In genomic region chr17:70363971-70364370, GRCm38 (mm10) we compare ENCODE assay signal across 23 mouse cellular contexts.
DNase-seq lines count a peak whose midpoint lies in the region; ATAC-seq and TF ChIP-seq lines count a peak whose summit lies in the region.
"Had no signal": no experiment of that assay in that cellular context is flagged by ENCODE, and none has a peak within 500 bp of the region (broad histone marks: within the 10 kb centered on the region; RNA-seq: fewer than 3 reads in every experiment).

No protein-coding gene starts in this region.

- no peaks in the 10 kb centered on the region for H3K36me3 ChIP-seq in forebrain, embryonic 14.5 days (ENCODE audit: control insufficient read depth, insufficient read depth, low read length)
- H3K36me3 ChIP-seq in forebrain, embryonic 12.5 days (replicated peaks) = no peaks in the 10 kb centered on the region
- no peaks in the 10 kb centered on the region for H3K36me3 ChIP-seq in hindbrain, embryonic 15.5 days
- no peaks in the 10 kb centered on the region for H3K36me3 ChIP-seq in hindbrain, embryonic 13.5 days
- no peaks in the 10 kb centered on the region for H3K36me3 ChIP-seq in forebrain, embryonic 16.5 days (ENCODE audit: control insufficient read depth, insufficient read depth)
- H3K36me3 ChIP-seq in kidney, embryonic 14.5 days (ENCODE audit: control insufficient read depth, insufficient read depth, low read length) = no peaks in the 10 kb centered on the region
- H3K36me3 ChIP-seq: embryonic facial prominence, embryonic 12.5 days; embryonic facial prominence, embryonic 15.5 days; heart, embryonic 10.5 days; heart, embryonic 13.5 days; intestine, embryonic 15.5 days had no signal

- H3K9me3 ChIP-seq in forebrain, embryonic 14.5 days (replicated peaks; ENCODE audit: control insufficient read depth, low read length) = no peaks in the 10 kb centered on the region
- no peaks in the 10 kb centered on the region for H3K9me3 ChIP-seq in forebrain, embryonic 12.5 days
- no peaks in the 10 kb centered on the region for H3K9me3 ChIP-seq in hindbrain, embryonic 15.5 days
- H3K9me3 ChIP-seq in hindbrain, embryonic 13.5 days = no peaks in the 10 kb centered on the region
- H3K9me3 ChIP-seq in forebrain, embryonic 16.5 days (ENCODE audit: control insufficient read depth, low read length) = no peaks in the 10 kb centered on the region
- H3K9me3 ChIP-seq in kidney, embryonic 14.5 days (ENCODE audit: control insufficient read depth, low read length) = no peaks in the 10 kb centered on the region
- H3K9me3 ChIP-seq: embryonic facial prominence, embryonic 12.5 days; embryonic facial prominence, embryonic 15.5 days; heart, embryonic 10.5 days; heart, embryonic 13.5 days; intestine, embryonic 15.5 days had no signal

- no peak overlapping the region for H3K9ac ChIP-seq in forebrain, embryonic 14.5 days (ENCODE audit: low read length)
- no peak overlapping the region for H3K9ac ChIP-seq in forebrain, embryonic 12.5 days
- H3K9ac ChIP-seq in hindbrain, embryonic 15.5 days = no peak overlapping the region
- H3K9ac ChIP-seq in hindbrain, embryonic 13.5 days = no peak overlapping the region
- H3K9ac ChIP-seq in forebrain, embryonic 16.5 days (replicated peaks; ENCODE audit: low read depth, low read length) = no peak overlapping the region
- no peak overlapping the region for H3K9ac ChIP-seq in kidney, embryonic 14.5 days (ENCODE audit: low read depth, low read length)
- H3K9ac ChIP-seq: embryonic facial prominence, embryonic 12.5 days; embryonic facial prominence, embryonic 15.5 days; heart, embryonic 13.5 days; intestine, embryonic 15.5 days had no signal

- peak overlapping the region; percentile 64 for H3K27ac ChIP-seq in forebrain, embryonic 14.5 days (ENCODE audit: low read depth, low read length)
- no peak overlapping the region for H3K27ac ChIP-seq in forebrain, embryonic 12.5 days
- H3K27ac ChIP-seq in hindbrain, embryonic 15.5 days (replicated peaks) = peak overlapping the region; percentile 42
- H3K27ac ChIP-seq in hindbrain, embryonic 13.5 days = no peak overlapping the region
- H3K27ac ChIP-seq in layer of hippocampus, adult 2 months = peak overlapping the region; percentile 1; the same call in 1 of the 2 replicates
- peak overlapping the region; percentile 68 for H3K27ac ChIP-seq in forebrain, embryonic 16.5 days (ENCODE audit: low read length)
- H3K27ac ChIP-seq in kidney, embryonic 14.5 days (ENCODE audit: low read depth, low read length) = no peak overlapping the region
- H3K27ac ChIP-seq: embryonic facial prominence, embryonic 12.5 days; embryonic facial prominence, embryonic 15.5 days; heart, adult 2 months; heart, embryonic 10.5 days; heart, embryonic 13.5 days; intestine, embryonic 15.5 days had no signal

- no peaks in the 10 kb centered on the region; the same call in 1 of the 2 replicates for H3K4me1 ChIP-seq in forebrain, embryonic 14.5 days (ENCODE audit: control insufficient read depth, insufficient read depth, low read length)
- no peaks in the 10 kb centered on the region for H3K4me1 ChIP-seq in forebrain, embryonic 12.5 days
- H3K4me1 ChIP-seq in hindbrain, embryonic 15.5 days (replicated peaks) = peaks cover 14% of the 10 kb centered on the region
- no peaks in the 10 kb centered on the region for H3K4me1 ChIP-seq in hindbrain, embryonic 13.5 days (replicated peaks)
- H3K4me1 ChIP-seq in forebrain, embryonic 16.5 days (replicated peaks; ENCODE audit: control insufficient read depth, insufficient read depth, low read length) = peaks cover 15% of the 10 kb centered on the region
- no peaks in the 10 kb centered on the region for H3K4me1 ChIP-seq in kidney, embryonic 14.5 days (ENCODE audit: control insufficient read depth, insufficient read depth, low read length)
- H3K4me1 ChIP-seq: embryonic facial prominence, embryonic 12.5 days; embryonic facial prominence, embryonic 15.5 days; heart, embryonic 10.5 days; heart, embryonic 13.5 days; intestine, embryonic 15.5 days had no signal

- peak; percentile 59 for ATAC-seq in forebrain, embryonic 14.5 days
- no peak for ATAC-seq in forebrain, embryonic 12.5 days (ENCODE audit: low FRiP score)
- ATAC-seq in hindbrain, embryonic 15.5 days (ENCODE audit: low FRiP score, low read depth) = peak; percentile 42; the same call in 1 of the 2 replicates
- ATAC-seq in hindbrain, embryonic 13.5 days (ENCODE audit: low FRiP score) = no peak
- peak; percentile 31 for ATAC-seq in forebrain, embryonic 16.5 days
- no peak for ATAC-seq in kidney, embryonic 14.5 days (ENCODE audit: low FRiP score, low TSS enrichment)
- ATAC-seq: CD4-positive, CD25-positive, alpha-beta regulatory T cell, adult 4 months; intestine, embryonic 15.5 days had no signal

- H3K4me2 ChIP-seq in forebrain, embryonic 14.5 days (ENCODE audit: low read length) = no peak overlapping the region
- H3K4me2 ChIP-seq in forebrain, embryonic 12.5 days = no peak overlapping the region
- no peak overlapping the region for H3K4me2 ChIP-seq in hindbrain, embryonic 15.5 days
- H3K4me2 ChIP-seq in hindbrain, embryonic 13.5 days = no peak overlapping the region
- H3K4me2 ChIP-seq in forebrain, embryonic 16.5 days (ENCODE audit: low read length) = no peak overlapping the region
- H3K4me2 ChIP-seq in kidney, embryonic 14.5 days (replicated peaks; ENCODE audit: low read depth, low read length) = no peak overlapping the region
- H3K4me2 ChIP-seq: embryonic facial prominence, embryonic 12.5 days; embryonic facial prominence, embryonic 15.5 days; heart, embryonic 13.5 days; intestine, embryonic 15.5 days had no signal

- no peak overlapping the region for H3K4me3 ChIP-seq in forebrain, embryonic 14.5 days (ENCODE audit: low read depth, low read length)
- H3K4me3 ChIP-seq in forebrain, embryonic 12.5 days (replicated peaks) = no peak overlapping the region
- H3K4me3 ChIP-seq in hindbrain, embryonic 15.5 days = no peak overlapping the region
- H3K4me3 ChIP-seq in hindbrain, embryonic 13.5 days = no peak overlapping the region
- H3K4me3 ChIP-seq in layer of hippocampus, adult 2 months = no peak overlapping the region
- H3K4me3 ChIP-seq in forebrain, embryonic 16.5 days (replicated peaks; ENCODE audit: low read length) = no peak overlapping the region
- no peak overlapping the region for H3K4me3 ChIP-seq in kidney, embryonic 14.5 days (ENCODE audit: low read length)
- H3K4me3 ChIP-seq: embryonic facial prominence, embryonic 12.5 days; embryonic facial prominence, embryonic 15.5 days; heart, adult 2 months; heart, embryonic 10.5 days; heart, embryonic 13.5 days; intestine, embryonic 15.5 days had no signal

- no peaks in the 10 kb centered on the region for H3K27me3 ChIP-seq in forebrain, embryonic 14.5 days (replicated peaks; ENCODE audit: control insufficient read depth, insufficient read depth, low read length)
- no peaks in the 10 kb centered on the region for H3K27me3 ChIP-seq in forebrain, embryonic 12.5 days
- H3K27me3 ChIP-seq in hindbrain, embryonic 15.5 days = no peaks in the 10 kb centered on the region
- no peaks in the 10 kb centered on the region for H3K27me3 ChIP-seq in hindbrain, embryonic 13.5 days
- no peaks in the 10 kb centered on the region for H3K27me3 ChIP-seq in forebrain, embryonic 16.5 days (replicated peaks; ENCODE audit: control insufficient read depth, insufficient read depth, low read length)
- H3K27me3 ChIP-seq in kidney, embryonic 14.5 days (ENCODE audit: control insufficient read depth, insufficient read depth, low read length) = no peaks in the 10 kb centered on the region
- H3K27me3 ChIP-seq: embryonic facial prominence, embryonic 12.5 days; embryonic facial prominence, embryonic 15.5 days; heart, embryonic 13.5 days; intestine, embryonic 15.5 days had no signal

- TF ChIP-seq CTCF in layer of hippocampus, adult 2 months (conservative IDR thresholded peaks at IDR 0.05) = no peak

- no peak for DNase-seq in forebrain, embryonic 14.5 days (ENCODE audit: low spot score)
- no peak for DNase-seq in layer of hippocampus, adult 2 months (ENCODE audit: low spot score in 2 of 2)
- DNase-seq in layer of hippocampus, postnatal 14 days (ENCODE audit: low spot score in 2 of 2) = no peak
- DNase-seq: adrenal gland, adult 2 months; adrenal gland, postnatal 14 days; gastrocnemius, postnatal 10 days; gastrocnemius, postnatal 36 days; heart, adult 2 months; heart, postnatal 14 days; heart, postnatal 4 days; kidney, adult 11 months; kidney, adult 8-10 months had no signal

- WGBS in forebrain, embryonic 14.5 days = 76% methylated on average over 1 of the region's 1 CpGs
- 100% methylated on average over 1 of the region's 1 CpGs for WGBS in forebrain, embryonic 12.5 days
- 80% methylated on average over 1 of the region's 1 CpGs for WGBS in hindbrain, embryonic 15.5 days
- WGBS in hindbrain, embryonic 13.5 days = 96% methylated on average over 1 of the region's 1 CpGs
- WGBS in forebrain, embryonic 16.5 days = 52% methylated on average over 1 of the region's 1 CpGs
- 78% methylated on average over 1 of the region's 1 CpGs for WGBS in kidney, embryonic 14.5 days

Comparison
In these comparisons a context has a peak if more than half of its experiments do, and no peak if none do; other contexts are left out.
1. ATAC-seq: peak in forebrain, embryonic 14.5 days (single experiment), hindbrain, embryonic 15.5 days (single experiment) and forebrain, embryonic 16.5 days (single experiment); none in forebrain, embryonic 12.5 days (single experiment), hindbrain, embryonic 13.5 days (single experiment) and kidney, embryonic 14.5 days (single experiment).
2. H3K27ac ChIP-seq: peak in forebrain, embryonic 14.5 days (single experiment), hindbrain, embryonic 15.5 days (single experiment), layer of hippocampus, adult 2 months (single experiment) and forebrain, embryonic 16.5 days (single experiment); none in forebrain, embryonic 12.5 days (single experiment), hindbrain, embryonic 13.5 days (single experiment) and kidney, embryonic 14.5 days (single experiment).